8 mouse cellular contexts compared by ENCODE assay signal in the genomic region with DNA sequence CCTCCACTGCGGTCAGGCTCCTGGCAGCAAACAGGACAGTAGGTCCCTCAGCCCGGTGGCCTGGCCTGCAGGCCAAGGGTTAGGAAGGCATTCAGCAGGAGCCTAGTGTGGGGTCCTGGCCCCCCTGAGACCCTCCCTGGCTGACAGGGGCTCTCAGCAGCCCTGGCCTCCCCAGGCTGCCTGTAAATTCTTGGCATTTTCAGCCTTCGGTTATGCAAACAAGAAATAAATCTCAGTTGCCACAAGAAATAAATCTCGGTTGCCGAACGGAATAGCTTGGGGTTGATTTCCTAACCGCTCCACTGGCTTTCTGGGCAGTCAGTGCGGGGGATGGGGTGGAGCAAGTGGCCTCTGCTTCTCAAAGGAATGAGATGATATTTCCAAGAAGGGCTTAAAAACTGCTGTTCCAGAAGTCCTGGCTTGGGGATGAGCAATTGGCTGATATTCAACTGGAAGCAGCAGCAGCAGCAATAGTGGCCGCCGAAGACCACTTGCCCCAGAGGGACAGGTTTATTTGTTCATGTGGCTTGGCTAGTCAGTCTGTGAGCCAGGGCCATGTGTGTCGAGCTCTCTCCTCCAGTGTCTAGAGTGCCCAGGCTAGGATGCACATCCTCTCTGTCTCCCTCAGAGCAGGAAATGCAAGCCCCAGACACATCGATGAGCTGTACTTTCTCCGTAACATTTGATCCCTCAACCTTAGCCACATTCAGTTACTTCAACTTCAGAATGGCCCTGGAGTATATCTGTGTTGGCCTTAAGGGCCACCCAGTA. TPM values are rescaled to one million over a fixed set of nuclear protein-coding genes. Genes with fewer than 3 reads are reported as not detected.
DNase-seq lines count a peak whose midpoint lies in the region; ATAC-seq and TF ChIP-seq lines count a peak whose summit lies in the region.

No protein-coding gene starts in this region.

- ATAC-seq in intestine, postnatal 0 days = no peak

- peak overlapping the region; percentile 78 for H3K27ac ChIP-seq in limb, embryonic 10.5 days
- no peak overlapping the region for H3K27ac ChIP-seq in thymus, adult 2 months (ENCODE audit: control insufficient read depth, insufficient read depth, low read length)
- H3K27ac ChIP-seq in intestine, postnatal 0 days (ENCODE audit: low read depth, low read length) = no peak overlapping the region

- no peak overlapping the region for H3K4me2 ChIP-seq in intestine, postnatal 0 days (replicated peaks; ENCODE audit: low read depth)

- peak; percentile 90 for DNase-seq in NIH3T3 (ENCODE audit: low read depth)
- DNase-seq in adrenal gland, adult 8-10 months = peak; percentile 68
- DNase-seq in gastrocnemius, postnatal 25 days = peak; percentile 73
- DNase-seq in limb, embryonic 10.5 days (ENCODE audit: low spot score) = no peak
- DNase-seq in thymus, adult 2 months = no peak
- DNase-seq in spleen, postnatal 36 days (ENCODE audit: low spot score in 2 of 2) = no peak
- no peak for DNase-seq in spleen, postnatal 4 days (ENCODE audit: low spot score in 2 of 2)

- no peak for TF ChIP-seq POLR2A in thymus, adult 2 months (IDR thresholded peaks at IDR 0.05; ENCODE audit: control insufficient read depth, extremely low read depth, insufficient read depth, low read length, poor library complexity)

- peaks cover 64% of the 10 kb centered on the region for H3K4me1 ChIP-seq in limb, embryonic 10.5 days
- H3K4me1 ChIP-seq in thymus, adult 2 months (replicated peaks; ENCODE audit: control insufficient read depth, insufficient read depth, low read length) = no peaks in the 10 kb centered on the region
- no peaks in the 10 kb centered on the region for H3K4me1 ChIP-seq in intestine, postnatal 0 days (replicated peaks; ENCODE audit: control insufficient read depth, insufficient read depth, low read length)

- no peaks in the 10 kb centered on the region for H3K9me3 ChIP-seq in limb, embryonic 10.5 days (replicated peaks)
- H3K9me3 ChIP-seq in intestine, postnatal 0 days (ENCODE audit: control insufficient read depth) = no peaks in the 10 kb centered on the region

- no peaks in the 10 kb centered on the region for H3K36me3 ChIP-seq in limb, embryonic 10.5 days
- no peaks in the 10 kb centered on the region for H3K36me3 ChIP-seq in thymus, adult 2 months (ENCODE audit: control insufficient read depth, insufficient read depth, low read length)
- H3K36me3 ChIP-seq in intestine, postnatal 0 days (ENCODE audit: control insufficient read depth, insufficient read depth) = no peaks in the 10 kb centered on the region

- WGBS in limb, embryonic 10.5 days = 56% methylated on average over 13 of the region's 13 CpGs
- WGBS in thymus, adult 2 months = 89% methylated on average over 13 of the region's 13 CpGs
- 44% methylated on average over 13 of the region's 13 CpGs for WGBS in intestine, postnatal 0 days

- H3K9ac ChIP-seq in intestine, postnatal 0 days (ENCODE audit: low read depth, low read length) = no peak overlapping the region

- 0 out of 2 replicates have a peak, but pooled peaks cover 4% of the 10 kb centered on the region for H3K27me3 ChIP-seq in limb, embryonic 10.5 days (ENCODE audit: low read depth, poor library complexity, severe bottlenecking)
- no peaks in the 10 kb centered on the region for H3K27me3 ChIP-seq in thymus, adult 2 months (ENCODE audit: control insufficient read depth, insufficient read depth, low read length)
- H3K27me3 ChIP-seq in intestine, postnatal 0 days (replicated peaks; ENCODE audit: control insufficient read depth, insufficient read depth, low read length) = no peaks in the 10 kb centered on the region

- no peak for TF ChIP-seq CTCF in thymus, adult 2 months (IDR thresholded peaks at IDR 0.05; ENCODE audit: borderline replicate concordance, control insufficient read depth, extremely low read depth, insufficient read depth, low read length, poor library complexity)
- TF ChIP-seq CTCF in intestine, postnatal 0 days (IDR thresholded peaks at IDR 0.05; ENCODE audit: low read depth) = no peak

- no peak overlapping the region for H3K4me3 ChIP-seq in limb, embryonic 10.5 days
- no peak overlapping the region for H3K4me3 ChIP-seq in thymus, adult 2 months (ENCODE audit: control insufficient read depth, insufficient read depth, low read length)
- no peak overlapping the region for H3K4me3 ChIP-seq in intestine, postnatal 0 days (ENCODE audit: low read depth, low read length)

RNA-seq across cellular contexts. Expression of a gene that starts 5.2 kb away (rescaled TPM):
- 1 to 10 TPM in 2 of 4 experiments, under 1 TPM in 2; 0.29 to 1.1 (median 0.89) TPM for total RNA-seq in adrenal gland, adult 8-10 months (2022)
- total RNA-seq in gastrocnemius, postnatal 25 days (2021) = under 1 TPM; 0.11 to 0.15 TPM
- 0.46 and 0.48 TPM in 2 replicates for polyA plus RNA-seq in limb, embryonic 10.5 days (2016; fragmentation: Nextera tagmentation; extraction: Ambion mirVana)
- 0.80 TPM in 2 replicates for polyA plus RNA-seq in thymus, adult 2 months (2012; rRNA removed)
- polyA plus RNA-seq in intestine, postnatal 0 days (2015; fragmentation: Nextera tagmentation; extraction: Ambion mirVana) = 0.18 and 0.27 TPM in 2 replicates

Comparison
In these comparisons a context has a peak if more than half of its experiments do, and no peak if none do; other contexts are left out.
1. DNase-seq: peak in NIH3T3 (single experiment), adrenal gland, adult 8-10 months (single experiment) and gastrocnemius, postnatal 25 days (single experiment); none in limb, embryonic 10.5 days (single experiment), thymus, adult 2 months (single experiment), spleen, postnatal 36 days (0 of 2) and spleen, postnatal 4 days (0 of 2).